Mouse (Mus musculus) E14TG2a.4 (cell line): ENCODE data around the gene Ergic3.
A peak's percentile ranks its signal among the peaks of the same experiment; 100 is the strongest.

Experiments used
- H3K27me3 ChIP-seq: 2 replicates; pipeline ENCODE4 v1.6.1; 2014; ENCODE audit warnings: low read length, control low read depth; ENCODE audit not compliant: insufficient read depth
- H3K36me3 ChIP-seq: 2 replicates; pipeline ENCODE4 v1.6.1; 2014; ENCODE audit warnings: low read length, control low read depth; ENCODE audit not compliant: insufficient read depth
- H3K4me1 ChIP-seq: replicated peaks from 2 replicates; pipeline ENCODE4 v1.6.1; 2014; ENCODE audit warnings: low read depth, low read length, control low read depth
- H3K4me3 ChIP-seq: replicated peaks from 2 replicates; pipeline ENCODE4 v1.5.1; 2014; ENCODE audit warnings: mild to moderate bottlenecking, low read length
- H3K9me3 ChIP-seq: 2 replicates; pipeline ENCODE4 v1.6.1; 2014; ENCODE audit warnings: low read length, control low read depth
- CTCF ChIP-seq: conservative IDR thresholded peaks from 2 replicates; pipeline ENCODE4 v1.5.1; 2014; ENCODE audit warnings: low read length
- NANOG ChIP-seq: IDR thresholded peaks from 2 replicates; pipeline ENCODE4 v1.6.1; 2014; ENCODE audit warnings: borderline replicate concordance, low read length, mixed read lengths
- POU5F1 ChIP-seq: IDR thresholded peaks from 2 replicates; pipeline ENCODE4 v1.6.1; 2014; ENCODE audit warnings: low read length, borderline replicate concordance

The Ergic3 gene

GRCm38 (mm10) chr2:156007888-156008532 lies at the start of gene Ergic3, which contains the start of gene 6430550D23Rik:
Gene Ergic3 (plus strand): TSS chr2:156008045.
Gene 6430550D23Rik (minus strand): TSS chr2:156007977.
- Histone ChIP-seq H3K4me1 (peaks cover 19% of the 10 kb centered on the region), H3K4me3 (peak within 1 kb of the TSS; percentile 99), H3K27me3 (no peaks in the 10 kb centered on the region), H3K9me3 (no peaks in the 10 kb centered on the region), H3K36me3 (peaks cover 40% of the 10 kb centered on the region)
- no peak for TF ChIP-seq CTCF
- TF ChIP-seq NANOG = no peak
- TF ChIP-seq POU5F1 = no peak

DNA sequence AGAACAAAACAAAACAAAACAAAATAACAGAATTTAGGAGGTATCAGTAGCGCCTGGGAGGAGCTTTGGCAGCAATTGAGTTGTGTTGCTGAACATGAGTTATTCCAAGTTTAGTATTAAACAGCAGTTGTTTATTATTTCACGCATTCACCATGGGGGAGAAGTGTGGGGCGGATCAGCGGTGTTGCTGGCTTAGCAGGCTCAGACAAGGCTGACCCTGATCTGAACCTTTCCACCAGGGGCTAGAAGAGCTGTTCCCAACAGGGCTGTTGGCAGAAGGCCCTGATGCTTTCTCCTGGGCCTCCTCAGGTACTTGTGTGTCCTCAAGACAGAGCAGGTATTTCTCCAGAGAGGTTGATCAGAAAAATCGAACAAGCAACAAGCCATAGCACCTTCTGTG lies 47.9 kb upstream of the Ergic3 start:
- Histone ChIP-seq H3K4me3 (no peak overlapping the region), H3K9me3 (no peaks in the 10 kb centered on the region), H3K36me3 (peaks cover 33% of the 10 kb centered on the region), H3K27me3 (no peaks in the 10 kb centered on the region), H3K4me1 (peaks cover 11% of the 10 kb centered on the region; the same call in 1 of the 2 replicates)
- TF ChIP-seq NANOG (no peak), POU5F1 (no peak), CTCF (no peak)

- no peak overlapping the region for H3K4me3 ChIP-seq
- H3K4me1 ChIP-seq = peaks cover 11% of the 10 kb centered on the region; the same call in 1 of the 2 replicates
- H3K27me3 ChIP-seq = no peaks in the 10 kb centered on the region
- H3K36me3 ChIP-seq = peaks cover 50% of the 10 kb centered on the region
- H3K9me3 ChIP-seq = no peaks in the 10 kb centered on the region
- no peak for TF ChIP-seq POU5F1
- no peak for TF ChIP-seq NANOG
- no peak for TF ChIP-seq CTCF
Measured at GRCm38 (mm10) chr2:155961862-155962261, 46.0 kb upstream of the Ergic3 start.

- Histone ChIP-seq H3K4me1 (0 out of 2 replicates have a peak, but pooled peaks cover 2% of the 10 kb centered on the region), H3K9me3 (no peaks in the 10 kb centered on the region), H3K4me3 (no peak overlapping the region), H3K27me3 (no peaks in the 10 kb centered on the region), H3K36me3 (peaks cover 62% of the 10 kb centered on the region)
- TF ChIP-seq POU5F1 (no peak), CTCF (no peak), NANOG (no peak)
Measured at GRCm38 (mm10) chr2:155962991-155963390, 44.9 kb upstream of the Ergic3 start.

GRCm38 (mm10) chr2:155973348-155973747 lies 34.5 kb upstream of the Ergic3 start:
- Histone ChIP-seq H3K4me1 (no peaks in the 10 kb centered on the region), H3K27me3 (no peaks in the 10 kb centered on the region), H3K9me3 (no peaks in the 10 kb centered on the region), H3K4me3 (no peak overlapping the region), H3K36me3 (peaks cover 86% of the 10 kb centered on the region)
- no peak for TF ChIP-seq POU5F1
- no peak for TF ChIP-seq NANOG
- no peak for TF ChIP-seq CTCF

DNA sequence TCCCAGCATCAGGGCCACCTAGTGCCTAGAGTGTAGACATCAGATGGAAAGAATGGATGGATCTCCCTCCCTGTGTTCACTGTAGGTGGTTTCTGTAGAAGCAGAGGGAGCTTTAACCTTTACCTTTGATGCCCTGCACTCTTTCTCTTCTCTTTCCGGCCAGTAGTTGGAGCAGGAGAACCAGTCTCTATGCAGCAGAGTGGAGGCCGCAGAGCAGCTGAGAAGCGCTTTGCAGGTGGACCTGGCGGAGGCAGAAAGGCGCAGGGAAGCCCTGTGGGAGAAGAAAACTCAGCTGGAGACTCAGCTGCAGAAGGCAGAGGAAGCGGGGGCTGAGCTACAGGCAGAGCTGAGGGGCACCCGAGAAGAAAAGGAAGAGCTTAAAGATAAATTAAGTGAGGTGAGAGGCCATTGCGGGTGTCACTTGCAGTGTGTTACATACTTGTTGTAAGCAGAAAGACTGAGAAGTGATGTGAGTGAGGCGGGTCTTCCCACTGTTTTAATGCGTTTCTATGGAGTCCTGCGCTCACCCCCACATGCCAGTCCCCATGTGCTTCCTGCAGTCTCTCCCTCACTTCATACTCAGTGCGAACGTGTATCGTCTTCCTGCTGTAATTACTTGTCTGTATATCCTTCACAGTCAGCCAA lies 33.6 kb upstream of the Ergic3 start:
- Histone ChIP-seq H3K4me3 (no peak overlapping the region), H3K9me3 (no peaks in the 10 kb centered on the region), H3K27me3 (no peaks in the 10 kb centered on the region), H3K36me3 (peaks cover 83% of the 10 kb centered on the region), H3K4me1 (no peaks in the 10 kb centered on the region)
- no peak for TF ChIP-seq CTCF
- TF ChIP-seq NANOG = no peak
- TF ChIP-seq POU5F1 = no peak

DNA sequence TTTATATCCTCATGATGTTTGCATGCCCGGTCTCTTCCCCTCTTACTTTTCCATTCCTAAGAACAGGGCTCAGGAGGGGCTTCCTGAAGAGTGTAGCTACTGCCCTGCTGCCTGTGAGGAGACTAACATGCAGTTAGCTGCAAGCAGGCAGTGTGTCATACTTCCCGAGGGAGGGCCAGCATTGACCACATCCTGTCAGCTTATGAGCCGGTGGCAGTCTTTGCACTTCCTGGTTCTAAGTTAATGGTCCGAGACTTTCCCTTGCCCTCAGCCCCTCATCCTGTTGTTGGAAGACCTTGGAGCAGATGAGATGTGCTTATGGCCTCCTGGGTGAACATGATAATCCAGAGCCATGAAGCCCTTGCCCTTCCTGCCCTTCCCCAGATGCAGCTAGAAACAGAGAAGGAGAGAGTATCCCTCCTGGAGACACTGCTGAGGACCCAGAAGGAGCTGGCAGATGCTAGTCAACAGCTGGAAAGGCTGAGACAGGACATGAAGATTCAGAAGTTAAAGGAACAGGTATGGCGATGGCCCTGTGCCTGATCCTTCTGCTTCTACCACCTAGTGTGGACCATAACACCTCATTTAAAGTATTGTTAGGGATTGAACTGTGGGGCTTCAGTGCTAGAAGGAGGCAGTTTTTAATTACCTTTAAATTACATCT lies 28.4 kb upstream of the Ergic3 start:
- TF ChIP-seq POU5F1 (no peak), NANOG (no peak), CTCF (no peak)
- H3K36me3 ChIP-seq = peaks cover 88% of the 10 kb centered on the region
- no peaks in the 10 kb centered on the region for H3K27me3 ChIP-seq
- H3K9me3 ChIP-seq = no peaks in the 10 kb centered on the region
- H3K4me3 ChIP-seq = no peak overlapping the region
- H3K4me1 ChIP-seq = no peaks in the 10 kb centered on the region

DNA sequence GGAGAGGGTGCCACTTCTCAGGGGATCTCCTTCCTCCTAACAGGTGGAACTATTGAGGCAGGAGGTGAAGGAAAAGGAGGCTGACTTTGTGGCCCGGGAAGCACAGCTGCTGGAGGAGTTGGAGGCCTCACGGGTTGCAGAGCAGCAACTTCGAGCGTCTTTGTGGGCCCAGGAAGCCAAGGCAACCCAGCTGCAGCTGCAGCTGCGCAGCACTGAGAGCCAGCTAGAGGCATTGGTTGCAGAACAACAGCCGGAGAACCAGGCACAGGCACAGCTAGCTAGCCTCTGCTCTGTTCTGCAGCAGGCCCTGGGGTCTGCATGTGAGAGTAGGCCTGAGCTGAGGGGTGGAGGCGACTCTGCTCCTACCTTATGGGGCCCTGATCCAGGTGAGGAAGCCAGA lies 22.1 kb upstream of the Ergic3 start:
- Histone ChIP-seq H3K4me3 (no peak overlapping the region), H3K4me1 (no peaks in the 10 kb centered on the region), H3K9me3 (no peaks in the 10 kb centered on the region), H3K27me3 (no peaks in the 10 kb centered on the region), H3K36me3 (peaks cover 98% of the 10 kb centered on the region)
- TF ChIP-seq CTCF (no peak), NANOG (no peak), POU5F1 (no peak)
